Mouse (Mus musculus) kidney, postnatal 0 days (tissue): ENCODE measurements around the gene Gm20388. TPM values are rescaled to one million over a fixed set of nuclear protein-coding genes. Genes with fewer than 3 reads are reported as not detected.

Experiments
- ATAC-seq: fragments of 200-750 bp; cut with Nextera tagmentation; replicated peaks from 2 replicates; pipeline ENCODE4 v1.8.0; 2017; ENCODE audit warnings: low read depth, moderate number of reproducible peaks, moderate TSS enrichment, moderate library complexity; ENCODE audit not compliant: low FRiP score
- DNase-seq: peaks from one replicate; pipeline ENCODE4 v3.0.0-alpha.2; 2016; ENCODE audit warnings: low spot score
- H3K27ac ChIP-seq: fragments of 300-500 bp; sonication (generic); 2 replicates; pipeline ENCODE4 v1.5.1; 2014; ENCODE audit warnings: mild to moderate bottlenecking
- H3K27me3 ChIP-seq: fragments of 300-500 bp; sonication (generic); 2 replicates; pipeline ENCODE4 v1.6.1; 2014; ENCODE audit warnings: low read length, mixed read lengths; ENCODE audit not compliant: insufficient read depth
- H3K36me3 ChIP-seq: fragments of 300-500 bp; sonication (generic); 2 replicates; pipeline ENCODE4 v1.6.1; 2014; ENCODE audit warnings: low read length, mixed read lengths; ENCODE audit not compliant: insufficient read depth
- H3K4me1 ChIP-seq: fragments of 300-500 bp; sonication (generic); replicated peaks from 2 replicates; pipeline ENCODE4 v1.6.1; 2014; ENCODE audit warnings: antibody characterized with exemption, low read length, mixed read lengths; ENCODE audit not compliant: insufficient read depth
- H3K4me2 ChIP-seq: fragments of 300-500 bp; sonication (generic); 2 replicates; pipeline ENCODE4 v1.6.1; 2014; ENCODE audit warnings: mild to moderate bottlenecking, low read length, moderate library complexity, mixed read lengths
- H3K4me3 ChIP-seq: fragments of 300-500 bp; sonication (generic); replicated peaks from 2 replicates; pipeline ENCODE4 v1.5.1; 2014; ENCODE audit warnings: low read depth, low read length
- H3K9ac ChIP-seq: fragments of 300-500 bp; sonication (generic); 2 replicates; pipeline ENCODE4 v1.6.1; 2014; ENCODE audit warnings: low read depth, low read length
- H3K9me3 ChIP-seq: fragments of 300-500 bp; sonication (generic); replicated peaks from 2 replicates; pipeline ENCODE4 v1.6.1; 2016; ENCODE audit warnings: low read length, inconsistent platforms, mixed read lengths
- CTCF ChIP-seq: IDR thresholded peaks from 2 replicates; pipeline ENCODE4 v1.5.1; 2016; ENCODE audit warnings: antibody characterized with exemption, low read depth, mild to moderate bottlenecking, moderate library complexity
- WGBS: fragments of 180-500 bp; shearing (Covaris S2); extraction: QIAGEN DNeasy Blood & Tissue Kit; methylation state at CpG from one replicate; pipeline ENCODE4 v1.1.7; 2014; 5-methylcytosine and 5-hydroxymethylcytosine counted together
- polyA plus RNA-seq: library from polyadenylated mRNA; unstranded; fragments of >200 nt; fragmentation: Nextera tagmentation; extraction: Ambion mirVana; gene quantifications from 2 replicates; pipeline ENCODE4 v1.2.1, GENCODE M21; 2015

Gm20388 gene
- polyA plus RNA-seq, 1 experiment from 2014 or later = not detected

DNA sequence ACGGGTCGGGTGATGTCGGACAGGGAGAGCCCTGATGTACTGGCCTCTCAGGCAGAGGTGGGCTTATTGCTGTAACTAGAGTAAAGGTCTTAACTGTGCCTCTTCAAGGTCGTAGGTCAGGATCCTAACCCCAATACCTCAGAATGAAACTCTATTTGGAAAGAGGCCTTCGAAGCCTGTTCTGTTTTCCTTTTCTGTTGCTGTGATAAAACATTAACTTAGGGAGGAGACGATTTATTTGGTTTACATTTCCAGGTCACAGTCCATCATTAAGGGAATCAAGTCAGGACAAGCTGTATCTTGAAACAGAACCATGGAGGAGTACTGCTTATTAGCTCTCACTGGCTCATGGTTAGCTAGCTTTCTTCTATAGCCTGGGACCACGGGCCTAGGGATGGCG lies 4242.1 kb downstream of the Gm20388 start:
- Histone ChIP-seq H3K36me3 (no peaks in the 10 kb centered on the region), H3K27me3 (no peaks in the 10 kb centered on the region), H3K27ac (no peak overlapping the region), H3K4me3 (no peak overlapping the region), H3K9ac (no peak overlapping the region), H3K4me1 (no peaks in the 10 kb centered on the region), H3K9me3 (no peaks in the 10 kb centered on the region), H3K4me2 (no peak overlapping the region)
- TF ChIP-seq CTCF = no peak
- DNase-seq (no peak), ATAC-seq (no peak)
- WGBS = 54% methylated on average over 8 of the region's 8 CpGs

- no peak overlapping the region for H3K4me3 ChIP-seq
- no peaks in the 10 kb centered on the region for H3K9me3 ChIP-seq
- H3K27ac ChIP-seq = no peak overlapping the region
- TF ChIP-seq CTCF = no peak
- H3K27me3 ChIP-seq = no peaks in the 10 kb centered on the region
- H3K4me1 ChIP-seq = no peaks in the 10 kb centered on the region
- ATAC-seq = no peak
- H3K9ac ChIP-seq = no peak overlapping the region
- H3K4me2 ChIP-seq = no peak overlapping the region
- WGBS = 64% methylated on average over 7 of the region's 7 CpGs
- no peaks in the 10 kb centered on the region for H3K36me3 ChIP-seq
- DNase-seq = no peak
Measured at GRCm38 (mm10) chr8:124156324-124156723, 4245.7 kb downstream of the Gm20388 start.

- Histone ChIP-seq H3K9ac (no peak overlapping the region), H3K36me3 (no peaks in the 10 kb centered on the region), H3K27me3 (no peaks in the 10 kb centered on the region), H3K4me3 (no peak overlapping the region), H3K27ac (no peak overlapping the region), H3K4me2 (no peak overlapping the region), H3K4me1 (no peaks in the 10 kb centered on the region), H3K9me3 (no peaks in the 10 kb centered on the region)
- DNase-seq (no peak), ATAC-seq (no peak)
- 80% methylated on average over 5 of the region's 5 CpGs for WGBS
- TF ChIP-seq CTCF = no peak
Measured at GRCm38 (mm10) chr8:124161683-124162082, 4251.0 kb downstream of the Gm20388 start.

- Histone ChIP-seq H3K4me3 (no peak overlapping the region), H3K9me3 (no peaks in the 10 kb centered on the region), H3K27ac (no peak overlapping the region), H3K4me2 (no peak overlapping the region), H3K27me3 (no peaks in the 10 kb centered on the region), H3K4me1 (no peaks in the 10 kb centered on the region), H3K9ac (no peak overlapping the region), H3K36me3 (no peaks in the 10 kb centered on the region)
- no peak for TF ChIP-seq CTCF
- ATAC-seq = no peak
- DNase-seq = no peak
- WGBS = 87% methylated on average over 5 of the region's 5 CpGs
Measured at GRCm38 (mm10) chr8:124163258-124163657, 4252.6 kb downstream of the Gm20388 start.

- H3K4me2 ChIP-seq = no peak overlapping the region
- H3K36me3 ChIP-seq = no peaks in the 10 kb centered on the region
- no peaks in the 10 kb centered on the region for H3K27me3 ChIP-seq
- H3K9me3 ChIP-seq = no peaks in the 10 kb centered on the region
- H3K9ac ChIP-seq = no peak overlapping the region
- WGBS = 67% methylated on average over 7 of the region's 7 CpGs
- no peak for ATAC-seq
- H3K27ac ChIP-seq = no peak overlapping the region
- no peak for DNase-seq
- H3K4me3 ChIP-seq = no peak overlapping the region
- peaks cover 12% of the 10 kb centered on the region for H3K4me1 ChIP-seq
- no peak for TF ChIP-seq CTCF
Measured at GRCm38 (mm10) chr8:124169749-124170148, 4259.1 kb downstream of the Gm20388 start.

DNA sequence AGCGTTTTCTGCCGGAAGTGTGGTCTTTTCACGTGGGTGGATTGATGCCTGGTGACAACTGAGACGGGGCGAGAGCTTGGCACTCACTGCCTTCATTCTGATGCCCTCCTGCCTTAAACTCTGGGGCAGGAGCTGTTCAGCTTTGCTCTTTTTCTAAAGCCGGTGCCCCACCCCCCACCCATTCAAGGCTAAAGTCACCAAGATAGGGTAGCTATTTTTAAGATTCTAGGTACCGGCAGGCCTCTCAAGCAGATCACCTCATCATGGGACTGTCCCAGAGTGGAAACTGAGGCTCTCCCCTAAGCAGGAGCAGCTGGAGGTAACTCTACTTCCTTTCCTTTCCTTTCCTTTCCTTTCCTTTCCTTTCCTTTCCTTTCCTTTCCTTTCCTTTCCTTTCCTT lies 4260.0 kb downstream of the Gm20388 start:
- WGBS = 78% methylated on average over 7 of the region's 7 CpGs
- H3K9ac ChIP-seq = no peak overlapping the region
- no peak overlapping the region for H3K27ac ChIP-seq
- H3K9me3 ChIP-seq = no peaks in the 10 kb centered on the region
- TF ChIP-seq CTCF = no peak
- no peaks in the 10 kb centered on the region for H3K36me3 ChIP-seq
- DNase-seq (no peak), ATAC-seq (no peak)
- no peak overlapping the region for H3K4me2 ChIP-seq
- no peaks in the 10 kb centered on the region for H3K27me3 ChIP-seq
- no peak overlapping the region for H3K4me3 ChIP-seq
- peaks cover 12% of the 10 kb centered on the region for H3K4me1 ChIP-seq
